Mouse (Mus musculus): ENCODE results near the gene Jak2.

Gene Jak2

DNA sequence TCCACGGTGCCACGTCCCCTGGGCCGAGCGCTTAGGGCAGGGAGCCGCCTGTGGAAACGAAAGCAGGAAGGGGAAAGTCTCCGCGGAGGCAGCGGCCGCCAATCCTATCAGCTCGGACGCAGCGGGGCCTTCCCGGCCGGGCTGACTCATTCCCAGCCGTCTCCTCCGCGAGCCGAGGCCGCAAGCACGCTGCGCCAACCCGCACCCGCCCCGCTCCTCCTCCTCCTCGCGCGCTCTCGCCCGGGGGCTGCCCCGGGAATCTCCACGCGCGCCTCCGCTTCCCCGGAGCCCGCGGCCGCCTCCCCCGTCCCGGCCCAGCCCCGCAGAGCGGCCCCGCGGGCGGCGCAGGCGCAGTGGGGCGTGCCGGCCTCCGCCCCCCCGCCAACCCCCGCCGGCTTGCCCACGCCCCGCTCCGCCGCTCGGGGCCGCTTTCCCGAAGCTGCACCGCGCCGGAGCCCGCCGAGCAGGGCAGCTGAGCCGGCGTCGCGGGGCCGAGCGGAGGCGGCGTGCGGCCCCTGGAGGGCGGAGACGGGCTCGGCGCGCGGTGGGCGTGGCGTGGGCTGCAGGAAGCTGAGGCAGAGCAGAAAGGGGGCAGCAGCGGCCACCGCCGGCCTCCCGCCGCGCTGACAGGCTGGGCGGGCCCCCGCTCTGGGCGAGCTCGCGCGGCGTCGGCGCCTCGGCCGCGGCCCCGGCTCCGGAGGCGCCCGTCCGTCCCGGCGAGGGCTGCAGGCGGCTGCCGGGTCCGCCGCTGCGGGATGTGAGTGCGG is at the start of gene Jak2:
Gene Jak2 (plus strand): TSS at position 638 of the 767 bp plus-strand sequence.
- in situ Hi-C loops (cut with MseI, MboI) = loop anchor here (5.0 to 10.0 kb wide), 2 partner anchors 187 to 189 kb away; no protein-coding TSS in a partner anchor

DNA sequence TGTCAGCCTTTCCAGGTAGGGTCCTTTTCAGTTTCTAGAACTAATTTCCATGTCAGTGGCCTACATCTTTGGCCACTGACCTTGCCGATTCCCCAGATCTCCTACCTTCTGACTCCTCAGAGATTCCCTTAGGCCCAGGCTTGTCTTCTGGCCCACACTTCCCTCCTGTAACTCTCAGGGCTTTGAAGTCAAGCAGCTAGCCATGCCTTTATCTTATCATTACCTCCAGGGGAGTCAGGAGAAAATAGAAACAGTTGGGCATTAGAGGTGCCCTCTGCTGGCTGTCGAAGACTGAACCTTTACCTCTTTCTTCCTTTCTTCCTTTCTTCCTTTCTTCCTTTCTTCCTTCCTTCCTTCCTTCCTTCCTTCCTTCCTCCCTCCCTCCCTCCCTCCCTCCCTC is 48.3 kb upstream of the Jak2 start:
- in situ Hi-C loops (cut with MseI, MboI) = no loop called here

DNA sequence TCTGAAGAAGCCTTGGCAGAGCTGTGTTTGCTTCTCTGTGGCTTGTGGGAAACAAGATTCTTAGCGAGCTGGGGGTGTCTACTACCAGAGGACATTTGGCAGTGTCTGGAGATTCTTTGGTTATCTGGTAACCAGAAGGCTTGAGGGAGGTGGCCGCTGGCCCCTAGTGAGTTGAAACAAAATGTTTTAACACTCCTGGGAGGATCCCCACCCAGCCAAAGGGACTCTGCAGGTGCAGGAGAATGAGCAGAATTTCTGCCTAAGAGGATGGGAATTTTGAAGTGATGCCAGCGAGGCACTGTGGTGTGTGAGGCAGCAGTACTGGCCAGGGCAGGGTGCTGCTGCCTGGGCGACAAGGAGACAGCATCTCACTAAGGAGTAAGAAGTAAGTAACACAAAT is 47.0 kb upstream of the Jak2 start:
- in situ Hi-C loops (cut with MseI, MboI) = no loop called here

DNA sequence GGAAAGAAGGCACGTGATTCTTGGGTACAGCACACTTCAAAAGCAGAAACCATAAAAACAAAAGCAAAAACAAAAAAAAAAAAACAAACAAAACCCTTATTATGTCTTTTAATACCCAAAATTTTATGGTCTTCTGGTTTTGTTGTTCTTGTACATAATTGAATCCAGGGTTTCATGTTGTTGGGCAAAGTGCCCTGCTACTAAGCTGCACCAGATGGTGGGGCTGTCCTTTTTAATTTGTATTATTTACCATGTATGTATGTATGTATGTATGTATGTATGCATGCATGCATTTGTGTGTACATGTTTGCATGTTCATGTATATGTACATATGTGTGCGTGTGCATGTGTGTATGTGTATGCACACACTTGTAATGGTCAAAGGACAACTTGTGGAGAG is 46.4 kb upstream of the Jak2 start:
- in situ Hi-C loops (cut with MseI, MboI) = no loop called here

DNA sequence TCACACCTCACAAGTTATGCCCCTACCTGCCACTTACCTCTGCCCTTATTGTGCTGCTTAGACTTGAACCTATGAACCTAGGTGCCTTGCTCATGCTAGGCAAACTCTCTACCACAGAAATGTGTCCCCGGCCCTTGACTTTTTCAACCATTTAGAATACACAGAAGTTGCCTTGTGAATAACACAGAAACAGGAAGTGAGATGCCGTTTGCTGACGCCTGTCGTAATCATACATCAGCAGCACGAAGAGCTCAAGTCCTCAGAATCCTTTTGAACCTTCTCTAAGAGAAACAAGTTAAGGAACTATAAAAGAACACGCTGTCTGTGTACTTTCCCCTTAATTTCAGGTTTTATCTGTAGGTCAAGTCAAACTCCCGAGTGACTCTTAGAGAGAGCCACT is 41.7 kb upstream of the Jak2 start:
- in situ Hi-C loops (cut with MseI, MboI) = no loop called here

DNA sequence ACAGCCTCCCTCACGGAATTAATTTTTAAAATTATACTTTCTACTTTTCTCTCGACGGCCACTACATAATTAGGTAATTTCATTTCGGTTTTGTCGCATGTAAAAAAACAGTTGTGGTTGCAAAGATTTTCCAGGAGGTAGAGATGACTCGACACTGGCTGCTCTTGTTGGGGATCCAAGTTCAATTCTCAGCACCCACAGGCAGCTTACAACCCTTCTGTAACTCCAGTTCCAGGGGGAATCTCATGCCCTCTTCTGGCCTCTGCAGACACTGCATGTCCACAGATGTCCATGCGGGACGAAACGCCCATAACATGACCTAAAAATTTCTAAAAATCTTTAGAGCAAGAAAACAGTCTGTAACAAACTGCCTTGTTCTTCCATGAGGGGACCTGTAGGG is 41.3 kb upstream of the Jak2 start:
- in situ Hi-C loops (cut with MseI, MboI) = no loop called here

DNA sequence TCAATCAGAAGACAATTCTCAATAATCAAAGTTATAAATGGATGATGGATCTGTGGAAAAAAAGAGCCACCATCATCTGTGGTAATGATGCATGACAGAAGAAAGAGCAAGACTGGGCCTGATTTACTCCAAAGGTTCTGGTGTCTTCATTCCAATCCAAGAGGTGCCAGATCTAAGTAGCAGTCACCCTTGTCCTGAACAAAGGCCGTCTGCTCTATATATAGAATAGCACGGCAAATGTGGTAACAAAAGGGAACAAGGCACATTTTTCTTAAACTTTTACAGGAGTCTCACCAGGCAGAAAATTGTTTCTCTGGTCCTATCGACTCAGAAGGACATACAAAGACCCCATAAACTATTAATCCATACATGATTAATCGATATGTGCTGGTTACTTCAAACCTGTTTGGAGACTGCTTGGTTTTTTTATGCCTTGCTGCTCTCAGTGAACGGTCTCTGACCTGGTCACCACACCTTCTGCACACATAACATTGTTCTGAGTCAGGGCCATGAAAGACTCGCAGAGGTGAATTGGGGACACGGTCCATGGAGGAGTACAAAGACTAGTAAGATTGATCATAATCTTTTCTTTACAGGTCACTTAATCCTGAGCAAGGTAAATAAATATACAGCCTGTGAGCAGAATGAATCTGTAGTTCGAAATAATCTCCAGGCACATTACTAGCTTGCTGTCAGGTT is 35.7 kb upstream of the Jak2 start:
- in situ Hi-C loops (cut with MseI, MboI) = no loop called here

DNA sequence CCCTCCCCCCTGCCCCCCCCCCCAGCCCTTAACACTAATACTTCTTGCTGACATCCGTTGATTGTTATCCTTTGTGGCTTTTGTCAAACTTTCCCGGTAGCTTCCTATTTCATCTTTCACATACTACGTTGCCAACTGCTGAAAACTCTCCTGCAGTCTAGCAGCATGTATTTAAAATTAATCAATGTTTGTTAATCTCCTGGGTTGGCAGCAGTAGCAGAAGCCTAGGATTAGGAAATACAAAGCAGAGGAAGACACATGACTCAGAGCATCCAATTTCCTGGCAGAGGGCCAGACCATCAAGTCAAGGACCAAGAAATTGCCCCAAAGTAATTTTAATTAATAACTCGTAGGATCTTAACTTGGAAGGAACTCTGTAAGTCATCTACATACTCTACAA is 29.8 kb upstream of the Jak2 start:
- in situ Hi-C loops (cut with MseI, MboI) = no loop called here

DNA sequence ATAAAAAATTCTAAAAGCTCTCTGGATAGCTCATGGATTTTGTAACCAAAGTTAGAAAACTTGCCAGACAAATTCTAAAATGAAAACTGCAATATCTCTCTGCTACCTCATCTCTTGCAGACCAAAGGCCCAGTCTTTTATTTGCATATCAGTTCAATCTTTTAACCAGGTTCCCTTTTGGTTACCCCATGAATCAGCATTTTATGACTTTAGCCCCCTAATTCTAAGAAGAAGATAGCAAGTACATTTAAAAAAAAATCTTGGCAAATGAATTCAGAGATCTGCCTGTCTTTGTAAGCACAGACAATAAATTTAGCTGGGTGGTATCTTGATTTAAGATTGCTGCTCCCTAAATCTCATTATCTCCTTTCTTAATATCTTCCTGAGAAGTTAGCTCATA is 26.7 kb upstream of the Jak2 start:
- in situ Hi-C loops (cut with MseI, MboI) = no loop called here

DNA sequence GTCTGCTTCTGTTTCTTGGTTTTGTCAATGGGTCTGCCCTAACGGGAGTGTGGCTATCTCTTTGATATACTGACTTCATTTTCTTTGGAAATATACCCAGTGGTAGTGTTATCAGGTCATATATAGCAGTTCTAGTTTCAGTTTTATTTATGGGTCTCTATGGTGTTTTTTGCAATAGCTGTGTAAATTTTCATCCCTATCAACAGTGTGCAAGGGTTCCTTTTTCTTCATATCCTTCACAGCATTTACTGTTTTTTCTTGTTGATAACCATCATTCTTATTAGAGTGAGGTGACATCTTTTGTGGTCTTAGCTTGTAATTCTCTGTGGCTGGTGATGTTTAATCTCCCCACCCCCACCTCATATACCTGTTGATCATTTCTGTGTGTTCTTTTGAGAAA is 24.6 kb upstream of the Jak2 start:
- in situ Hi-C loops (cut with MseI, MboI) = no loop called here

DNA sequence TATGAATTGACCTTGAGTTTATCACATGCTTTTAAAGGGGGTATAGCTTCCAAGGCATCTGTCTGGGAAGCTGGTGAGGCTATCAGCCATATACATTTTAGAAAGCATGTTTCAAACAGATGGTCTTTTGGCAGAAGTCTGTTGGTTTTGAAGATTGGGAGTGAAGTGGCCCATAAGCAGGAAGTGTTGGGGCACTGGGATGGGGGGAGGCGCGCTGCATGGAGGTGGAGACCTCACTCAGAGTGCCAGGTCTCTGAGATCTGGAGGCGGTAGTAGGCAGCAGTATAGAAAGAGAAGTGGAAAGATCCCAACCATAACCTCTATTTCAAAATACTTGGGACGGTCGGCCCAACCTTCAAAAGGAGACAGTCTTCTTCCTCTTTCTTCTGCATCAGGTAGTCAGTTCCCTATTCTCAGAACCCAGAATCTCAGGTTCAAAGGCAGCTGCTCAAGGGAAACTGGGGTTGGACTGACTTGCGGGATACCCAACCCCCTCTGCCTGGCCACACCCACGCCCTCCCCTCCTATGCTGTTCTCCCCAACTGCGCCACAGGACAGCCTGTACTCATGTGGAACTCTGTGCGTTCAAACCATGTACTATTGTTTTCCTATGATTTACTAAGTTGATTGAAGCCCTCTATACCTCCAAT is 23.6 kb upstream of the Jak2 start:
- in situ Hi-C loops (cut with MseI, MboI) = no loop called here

DNA sequence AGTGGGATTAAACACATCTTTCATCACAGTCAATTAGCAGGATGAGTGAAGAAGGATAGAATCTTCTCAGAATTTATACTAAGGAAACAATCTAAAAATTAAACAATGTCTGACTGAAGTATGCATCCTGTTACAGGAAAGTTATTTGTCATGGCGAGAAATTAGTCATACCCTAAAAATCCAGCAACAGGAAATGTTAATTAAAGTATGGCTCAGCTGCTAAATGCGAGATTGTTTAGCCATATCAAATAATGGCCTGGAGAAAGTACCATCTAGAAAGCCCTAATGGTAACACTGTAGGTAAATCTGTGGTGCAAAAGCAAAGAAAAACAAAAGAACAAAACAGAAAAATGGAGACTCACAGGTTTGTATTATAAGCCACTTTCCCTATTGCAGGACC is 22.6 kb upstream of the Jak2 start:
- in situ Hi-C loops (cut with MseI, MboI) = no loop called here

DNA sequence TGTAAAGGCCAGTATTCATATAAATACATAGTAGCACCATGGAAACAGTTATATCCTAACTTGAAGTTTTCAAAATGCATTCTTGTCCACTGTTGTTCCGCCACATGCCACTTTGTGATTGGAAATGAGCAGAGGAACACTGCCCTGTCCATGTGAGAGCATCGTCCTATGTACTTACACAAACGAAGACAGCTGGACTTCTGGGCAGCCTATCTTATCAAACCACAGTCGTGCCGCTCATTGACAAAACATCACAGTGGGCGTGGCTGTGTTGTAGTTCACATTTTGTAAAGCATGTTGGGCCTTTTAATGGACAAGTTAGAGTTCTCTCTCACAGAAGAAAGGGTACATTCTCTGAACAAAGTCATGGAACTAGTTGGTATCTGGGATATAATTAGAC is 18.9 kb upstream of the Jak2 start:
- in situ Hi-C loops (cut with MseI, MboI) = no loop called here

DNA sequence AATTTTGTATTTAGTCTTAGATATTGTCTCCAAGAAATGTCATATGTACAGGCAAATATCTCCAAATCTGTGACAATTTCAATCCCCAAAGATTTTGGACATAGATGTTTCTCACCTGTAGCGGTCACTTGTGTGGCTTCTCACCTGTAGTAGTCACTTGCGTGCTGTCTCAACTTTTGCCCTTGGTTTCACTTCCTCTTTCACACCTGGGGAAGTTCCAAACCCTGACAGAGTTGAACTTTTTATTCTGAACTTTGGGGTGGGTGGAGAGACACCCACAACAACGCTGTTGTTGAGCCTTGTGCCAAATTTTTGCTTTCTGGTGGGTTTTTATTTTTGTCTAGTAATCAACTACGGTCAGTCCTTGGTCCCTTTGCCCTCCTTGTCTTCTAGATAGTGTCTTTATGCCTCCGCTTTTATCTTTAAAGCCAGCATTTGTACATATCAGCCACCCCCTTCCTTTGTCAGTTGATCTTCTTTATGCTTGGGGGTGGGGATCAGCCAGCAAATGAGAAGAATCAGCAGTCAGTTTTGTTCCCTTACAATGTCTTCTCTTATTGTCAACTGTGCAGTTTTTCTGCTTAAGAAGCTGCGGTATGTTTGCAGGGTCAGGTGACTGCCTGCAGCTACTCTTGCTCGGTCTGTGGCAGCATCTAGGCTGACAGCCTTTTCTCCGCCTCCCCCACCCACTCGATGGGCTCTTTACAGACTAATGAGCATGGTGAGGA is 14.8 kb upstream of the Jak2 start:
- in situ Hi-C loops (cut with MseI, MboI) = no loop called here

DNA sequence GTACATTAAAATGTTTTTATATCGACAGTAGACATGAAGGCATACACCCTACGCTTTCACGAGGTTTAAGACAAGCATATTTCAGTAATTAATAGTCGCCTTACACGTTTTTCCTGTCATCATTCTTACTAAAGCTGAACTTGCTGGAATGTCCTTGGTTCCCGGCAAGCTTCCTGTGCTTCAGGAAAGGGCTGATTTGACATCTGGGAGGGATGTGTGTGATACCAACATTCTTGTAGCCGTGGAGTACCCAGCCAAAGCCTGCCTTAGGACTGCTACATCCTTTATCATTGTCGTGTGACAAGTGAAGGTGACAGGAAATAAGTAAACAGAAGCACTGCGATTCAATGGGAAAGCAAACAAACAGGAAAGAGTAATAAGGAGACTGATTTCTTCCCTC is 13.5 kb upstream of the Jak2 start:
- in situ Hi-C loops (cut with MseI, MboI) = no loop called here

DNA sequence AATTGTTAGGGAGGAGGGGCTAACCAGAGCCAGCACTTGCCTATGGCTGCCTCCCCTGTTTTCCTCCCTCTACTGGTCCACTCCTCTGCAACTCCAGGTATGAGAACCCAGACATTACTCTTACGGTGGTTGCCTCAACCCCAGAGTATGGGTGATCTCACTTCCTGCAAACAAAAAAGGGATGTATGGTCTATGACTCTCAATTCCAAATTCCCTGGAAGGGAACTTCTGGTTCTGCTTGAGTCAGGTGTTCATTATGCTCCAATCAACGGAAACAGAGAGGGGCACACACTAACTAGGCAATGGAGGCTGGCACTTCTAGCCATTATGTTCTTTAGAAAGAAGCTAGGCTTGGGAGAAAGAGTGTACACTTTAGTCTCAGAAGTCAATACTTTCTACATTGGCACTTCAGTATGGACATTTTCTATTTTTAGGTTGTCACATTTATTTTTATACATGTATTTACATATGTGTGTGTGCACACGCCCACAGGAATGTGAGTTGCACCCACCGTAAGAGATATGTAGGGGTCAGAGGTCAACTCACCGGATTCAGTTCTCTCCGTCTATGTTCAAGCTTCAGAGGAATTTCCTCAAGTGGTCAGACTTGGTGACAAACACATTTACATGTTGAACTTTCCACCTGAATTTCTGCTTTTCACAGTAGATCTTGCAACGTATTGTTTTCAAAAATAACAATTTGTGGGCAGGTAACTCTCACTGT is 12.0 kb upstream of the Jak2 start:
- in situ Hi-C loops (cut with MseI, MboI) = no loop called here

DNA sequence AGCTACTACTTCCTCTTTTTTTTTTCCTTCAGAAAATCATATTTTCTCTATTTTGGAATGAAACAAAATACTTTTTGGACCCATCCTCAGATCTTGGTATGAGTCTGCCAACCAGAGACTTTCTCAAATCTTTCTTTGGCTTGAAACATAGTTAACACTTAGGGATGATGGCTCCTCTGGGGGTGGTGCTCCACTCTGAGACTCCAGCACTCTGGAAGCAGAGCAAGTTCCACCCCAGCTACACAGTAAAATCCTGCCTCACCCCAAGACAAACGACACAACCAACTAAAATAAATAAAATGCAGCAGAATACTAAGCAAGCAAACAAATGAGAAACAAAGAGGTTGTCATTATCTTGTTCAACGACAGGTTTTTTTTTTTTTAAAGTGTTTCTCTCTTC is 11.0 kb upstream of the Jak2 start:
- in situ Hi-C loops (cut with MseI, MboI) = no loop called here

DNA sequence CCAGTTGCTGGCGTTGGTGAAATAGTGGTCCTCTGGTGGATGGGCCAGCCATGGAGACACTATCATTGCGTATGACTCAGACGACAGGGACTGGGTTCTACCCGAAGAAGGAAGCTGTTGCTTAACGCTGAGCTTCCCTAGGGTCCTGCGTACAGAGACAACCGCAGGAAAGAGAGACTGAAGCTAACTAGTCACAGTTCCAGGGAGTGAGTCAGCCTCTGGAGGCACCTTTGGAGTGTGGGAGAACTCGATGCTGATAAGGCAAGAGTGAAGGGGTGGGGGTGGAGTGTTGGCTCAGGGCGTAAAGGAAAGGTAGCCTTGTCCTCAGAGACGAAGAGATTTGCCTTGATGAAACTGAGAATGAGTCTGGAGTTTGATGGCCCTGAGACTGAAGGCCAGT is 10.0 kb upstream of the Jak2 start:
- in situ Hi-C loops (cut with MseI, MboI) = no loop called here

DNA sequence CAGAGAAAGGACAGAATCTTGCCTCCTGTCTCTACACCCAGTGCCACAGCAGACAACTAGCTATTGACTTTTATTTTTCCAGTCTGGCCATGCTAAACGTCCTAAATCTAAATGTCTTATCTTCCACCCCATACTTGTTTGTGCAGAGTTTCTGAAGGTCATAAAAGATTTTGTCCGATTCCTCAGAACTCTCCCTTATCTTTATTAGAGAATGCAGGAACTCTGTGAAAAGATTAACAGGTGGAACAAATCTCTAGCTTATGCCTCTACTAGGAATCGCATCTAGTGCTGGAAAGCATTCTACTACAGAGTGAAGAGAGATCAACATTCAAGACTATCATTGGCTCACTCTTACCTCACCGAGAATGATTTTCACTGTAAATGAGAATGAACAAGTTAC is 1.7 kb upstream of the Jak2 start:
- in situ Hi-C loops (cut with MseI, MboI) = loop anchor here (5.0 to 10.0 kb wide), 2 partner anchors 185 to 188 kb away; no protein-coding TSS in a partner anchor

DNA sequence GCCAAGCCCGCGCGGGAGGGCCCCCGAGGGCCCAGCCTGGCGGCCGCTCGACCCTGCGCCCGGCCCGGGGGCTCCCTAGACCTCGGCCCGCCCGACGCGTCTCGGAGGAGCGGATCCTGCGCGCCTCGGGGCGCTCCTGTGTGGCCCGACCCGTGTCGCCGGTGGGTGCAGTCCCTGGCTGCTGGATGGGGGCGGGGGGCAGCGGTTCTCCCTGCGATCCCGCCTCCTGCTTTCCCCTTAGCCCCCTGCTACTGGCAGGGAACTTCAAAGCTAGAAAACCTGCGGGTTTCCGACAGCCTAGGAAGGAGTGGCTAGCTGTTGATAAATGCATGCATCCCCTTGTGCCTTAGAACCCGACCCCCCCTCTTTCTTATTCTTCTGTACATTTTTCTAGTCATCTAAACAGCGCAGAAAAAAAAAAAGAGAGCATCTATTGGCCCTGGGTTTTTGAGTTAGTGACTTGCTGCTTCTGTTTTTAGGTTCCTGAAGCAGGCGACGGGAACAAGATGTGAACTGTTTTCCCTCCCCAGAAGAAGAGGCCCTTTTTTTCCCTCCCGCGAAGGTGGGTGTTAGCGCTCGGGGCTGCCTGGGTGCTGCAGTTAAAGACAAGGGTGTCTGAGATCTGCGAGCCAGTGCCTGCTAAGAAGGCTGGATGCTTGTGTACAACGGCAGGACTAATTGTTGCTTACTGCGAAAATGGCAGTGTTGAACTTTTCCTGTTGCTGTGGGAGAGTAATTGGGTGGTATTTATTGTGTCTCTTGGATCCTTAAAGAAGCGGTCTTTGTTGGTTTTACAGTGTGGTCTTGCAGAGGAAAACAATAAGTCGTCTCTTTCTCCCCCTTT is 552 bp downstream of the Jak2 start:
- in situ Hi-C loops (cut with MseI, MboI) = loop anchor here (5.0 to 10.0 kb wide), 2 partner anchors 187 to 190 kb away; no protein-coding TSS in a partner anchor

Data from mouse trophoblast stem cell (cell line).